Mouse (Mus musculus) kidney, adult 2 months (tissue): ENCODE data around the gene Serpine1. TPM values are rescaled to one million over a fixed set of nuclear protein-coding genes. Genes with fewer than 3 reads are reported as not detected.
"Not testable (repeated sequence)": the region's sequence is repeated elsewhere in the genome, so short reads cannot be mapped to it uniquely, and the experiment has no call there.

Experiments used
- DNase-seq: peaks from one replicate; pipeline ENCODE4 v3.0.0; 2021
- H3K27ac ChIP-seq: fragments of 200-500 bp; 2 replicates; pipeline ENCODE4 v1.5.1; 2012; ENCODE audit warnings: low read depth, low read length, control low read depth, inconsistent platforms; ENCODE audit not compliant: insufficient read depth
- H3K27me3 ChIP-seq: fragments of 200-500 bp; replicated peaks from 2 replicates; pipeline ENCODE4 v1.6.1; 2012; ENCODE audit warnings: mild to moderate bottlenecking, moderate library complexity, low read length, inconsistent platforms; ENCODE audit not compliant: control insufficient read depth, insufficient read depth
- H3K36me3 ChIP-seq: fragments of 200-500 bp; 2 replicates; pipeline ENCODE4 v1.6.1; 2012; ENCODE audit warnings: mild to moderate bottlenecking, moderate library complexity, low read length, inconsistent platforms; ENCODE audit not compliant: control insufficient read depth, insufficient read depth
- H3K4me1 ChIP-seq: fragments of 200-500 bp; 2 replicates; pipeline ENCODE4 v1.6.1; 2011; ENCODE audit warnings: low read length; ENCODE audit not compliant: control insufficient read depth, insufficient read depth
- H3K4me3 ChIP-seq: fragments of 200-500 bp; 2 replicates; pipeline ENCODE4 v1.5.1; 2011; ENCODE audit warnings: mild to moderate bottlenecking, low read depth, low read length, control low read depth; ENCODE audit not compliant: insufficient read depth
- CTCF ChIP-seq: fragments of 200-500 bp; conservative IDR thresholded peaks from 2 replicates; pipeline ENCODE4 v1.5.1; 2011; ENCODE audit warnings: low read depth, mild to moderate bottlenecking, control low read depth, low read length, moderate library complexity, mixed read lengths; ENCODE audit not compliant: insufficient read depth, insufficient read length
- POLR2A ChIP-seq: fragments of 200-500 bp; IDR thresholded peaks from one replicate; pipeline ENCODE4 v1.6.1; 2011; ENCODE audit warnings: low read depth, low read length, control low read depth
- WGBS: fragments of 180-500 bp; shearing (Covaris S2); methylation state at CpG from one replicate; pipeline ENCODE4 v1.1.7; 2018; 5-methylcytosine and 5-hydroxymethylcytosine counted together
- polyA plus RNA-seq: library from polyadenylated mRNA; depleted of rRNA; stranded (reverse); fragments of >200 nt; gene quantifications from 2 replicates; pipeline ENCODE4 v1.2.3, GENCODE M21; 2012; rRNA removed

Gene Serpine1
- polyA plus RNA-seq = 1.1 and 2.1 TPM in 2 replicates

- peak within 1 kb of the TSS; percentile 83 for H3K27ac ChIP-seq
These were observed at the start of gene Serpine1 for GRCm38 (mm10) chr5:137072079-137072960. TSS of gene Serpine1 (minus strand) at chr5:137072268.

DNA sequence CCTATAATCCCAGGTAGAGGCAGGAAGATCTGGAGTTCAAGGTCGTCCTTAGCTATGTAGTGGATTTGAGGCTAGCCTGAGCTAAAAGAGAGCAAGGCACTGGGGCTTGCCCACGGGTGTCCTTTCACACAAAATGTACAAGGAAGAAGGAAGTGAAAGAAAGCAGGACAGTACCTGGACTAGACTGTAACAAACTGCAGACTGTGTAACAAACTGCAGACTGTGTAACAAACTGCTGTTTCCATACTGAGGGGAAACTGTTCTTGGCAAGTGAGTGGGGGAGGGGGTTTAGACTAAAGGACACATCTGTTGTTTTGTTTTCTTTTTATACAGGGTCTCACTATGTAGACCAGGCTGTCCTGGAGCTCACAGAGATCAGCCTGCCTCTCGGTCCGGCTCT is 49.2 kb upstream of the Serpine1 start:
- no peak overlapping the region for H3K27ac ChIP-seq
- no peaks in the 10 kb centered on the region for H3K27me3 ChIP-seq
- DNase-seq = no peak
- H3K36me3 ChIP-seq = no peaks in the 10 kb centered on the region
- peaks cover 4% of the 10 kb centered on the region; the same call in 1 of the 2 replicates for H3K4me1 ChIP-seq
- no peak for TF ChIP-seq POLR2A
- TF ChIP-seq CTCF = no peak
- 81% methylated on average over 4 of the region's 4 CpGs for WGBS
- H3K4me3 ChIP-seq = no peak overlapping the region

More at GRCm38 (mm10) chr5:137072079-137072960, at the start of gene Serpine1:
- DNase-seq = peak; percentile 97
- Histone ChIP-seq H3K4me3 (peak within 1 kb of the TSS; percentile 32; the same call in 1 of the 2 replicates), H3K4me1 (peaks cover 17% of the 10 kb centered on the region), H3K27me3 (no peaks in the 10 kb centered on the region), H3K36me3 (no peaks in the 10 kb centered on the region)
- 3% methylated on average over 23 of the region's 23 CpGs for WGBS
- no peak; the same call in 1 of the 2 replicates for TF ChIP-seq CTCF
- TF ChIP-seq POLR2A = peak; percentile 98

DNA sequence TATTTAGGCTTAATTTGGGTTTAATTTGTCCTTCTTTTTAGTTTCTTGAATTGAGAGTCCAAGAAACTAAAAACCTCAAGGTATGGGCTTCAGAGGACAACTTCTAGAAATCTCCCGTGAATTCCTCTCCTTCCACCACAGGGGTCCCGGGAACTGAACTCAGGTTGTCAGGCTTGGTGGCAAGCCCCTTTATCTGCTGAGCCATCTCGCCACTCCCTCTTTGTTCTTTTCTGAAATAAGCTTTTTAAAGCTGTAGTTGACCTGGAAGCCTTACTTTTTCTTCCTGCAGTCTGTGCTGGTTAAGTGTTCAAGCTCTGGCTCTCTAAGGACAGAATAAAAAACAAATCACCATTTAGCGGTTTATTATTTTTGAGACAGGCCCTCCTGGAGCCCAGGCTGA is 46.8 kb upstream of the Serpine1 start:
- 88% methylated on average over 4 of the region's 4 CpGs for WGBS
- no peak for TF ChIP-seq POLR2A
- no peak for TF ChIP-seq CTCF

GRCm38 (mm10) chr5:137117994-137118393 is 45.9 kb upstream of the Serpine1 start:
- not testable (repeated sequence) for H3K27me3 ChIP-seq, H3K27ac ChIP-seq, H3K4me1 ChIP-seq, DNase-seq, H3K36me3 ChIP-seq, H3K4me3 ChIP-seq
- WGBS = 95% methylated on average over 3 of the region's 3 CpGs

More for the DNA sequence above, 46.8 kb upstream of the Serpine1 start:
- no peak overlapping the region for H3K27ac ChIP-seq
- H3K36me3 ChIP-seq = no peaks in the 10 kb centered on the region
- no peak overlapping the region for H3K4me3 ChIP-seq
- H3K27me3 ChIP-seq = no peaks in the 10 kb centered on the region
- no peak for DNase-seq
- H3K4me1 ChIP-seq = peaks cover 9% of the 10 kb centered on the region

- no peaks in the 10 kb centered on the region for H3K27me3 ChIP-seq
- H3K27ac ChIP-seq = no peak overlapping the region
- TF ChIP-seq POLR2A (no peak), CTCF (no peak)
- no peaks in the 10 kb centered on the region; the same call in 1 of the 2 replicates for H3K36me3 ChIP-seq
- no peak overlapping the region for H3K4me3 ChIP-seq
- DNase-seq = no peak
- peaks cover 9% of the 10 kb centered on the region for H3K4me1 ChIP-seq
- 92% methylated on average over 2 of the region's 2 CpGs for WGBS
These were observed 44.9 kb upstream of the Serpine1 start for GRCm38 (mm10) chr5:137116987-137117386.

GRCm38 (mm10) chr5:137115866-137116847 is 44.1 kb upstream of the Serpine1 start, which contains the start of gene Trim56:
TSS of gene Trim56 (minus strand) at chr5:137116209.
- peak within 1 kb of the TSS; percentile 54 for H3K4me3 ChIP-seq
- DNase-seq = peak; percentile 89
- no peaks in the 10 kb centered on the region; the same call in 1 of the 2 replicates for H3K36me3 ChIP-seq
- H3K4me1 ChIP-seq = peaks cover 9% of the 10 kb centered on the region
- no peaks in the 10 kb centered on the region for H3K27me3 ChIP-seq
- H3K27ac ChIP-seq = peak within 1 kb of the TSS; percentile 39
- 12% methylated on average over 29 of the region's 29 CpGs for WGBS
- TF ChIP-seq CTCF (no peak), POLR2A (no peak)
